Mouse (Mus musculus): Measurements from ENCODE around the gene Madcam1. TPM values are rescaled to one million over a fixed set of nuclear protein-coding genes. Genes with fewer than 3 reads are reported as not detected.
A peak's percentile ranks its signal among the peaks of the same experiment; 100 is the strongest.

Gene Madcam1
- polyA plus RNA-seq, 1 experiment from 2014 or later: 7.1 TPM

DNA sequence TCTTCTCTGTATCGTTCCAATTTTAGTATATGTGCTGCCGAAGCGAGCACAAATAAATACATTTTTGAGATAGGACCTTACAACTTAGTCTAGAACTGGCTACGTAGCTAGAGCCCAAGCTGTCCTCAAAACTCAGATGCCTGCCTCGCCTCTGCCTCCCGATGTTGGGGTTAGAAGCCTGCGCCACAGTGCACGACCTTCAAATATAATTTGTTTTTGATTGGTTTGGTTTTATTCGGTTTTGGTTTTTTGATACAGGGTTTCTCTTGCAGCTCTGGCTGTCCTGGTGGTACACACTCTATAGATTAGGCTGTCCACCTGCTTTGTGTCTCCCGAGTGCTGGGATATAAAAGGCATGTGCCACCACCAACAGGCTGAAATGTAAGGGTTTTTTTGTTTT, 39.2 kb downstream of the Madcam1 start:
- Histone ChIP-seq H3K36me3 (peaks cover 25% of the 10 kb centered on the region), H3K9me3 (no peaks in the 10 kb centered on the region), H3K4me2 (peak overlapping the region; percentile 98), H3K4me3 (replicated peaks) (peak overlapping the region; percentile 73), H3K4me1 (replicated peaks) (peaks cover 40% of the 10 kb centered on the region), H3K27me3 (no peaks in the 10 kb centered on the region), H3K27ac (peak overlapping the region; percentile 37; the same call in 1 of the 2 replicates), H3K9ac (replicated peaks) (no peak overlapping the region; the same call in 1 of the 2 replicates)
- ATAC-seq (ENCODE audit: insufficient number of reproducible peaks, insufficient read depth, low FRiP score, low TSS enrichment, low read depth): no peak
- 75% methylated on average over 10 of the region's 10 CpGs for WGBS

GRCm38 (mm10) chr10:79704065-79704969, 40.0 kb downstream of the Madcam1 start, which contains the start of gene Bsg:
Gene Bsg (plus strand): TSS chr10:79704491.
- Histone ChIP-seq H3K4me2 (peak within 1 kb of the TSS; percentile 98), H3K9me3 (no peaks in the 10 kb centered on the region), H3K36me3 (peaks cover 32% of the 10 kb centered on the region), H3K9ac (replicated peaks) (peak within 1 kb of the TSS; percentile 83), H3K4me3 (replicated peaks) (peak within 1 kb of the TSS; percentile 73), H3K27me3 (no peaks in the 10 kb centered on the region), H3K27ac (peak within 1 kb of the TSS; percentile 80), H3K4me1 (replicated peaks) (peaks cover 40% of the 10 kb centered on the region)
- ATAC-seq (ENCODE audit: insufficient number of reproducible peaks, insufficient read depth, low FRiP score, low TSS enrichment, low read depth): peak; percentile 94
- under 1% methylated on average over 65 of the region's 65 CpGs for WGBS

DNA sequence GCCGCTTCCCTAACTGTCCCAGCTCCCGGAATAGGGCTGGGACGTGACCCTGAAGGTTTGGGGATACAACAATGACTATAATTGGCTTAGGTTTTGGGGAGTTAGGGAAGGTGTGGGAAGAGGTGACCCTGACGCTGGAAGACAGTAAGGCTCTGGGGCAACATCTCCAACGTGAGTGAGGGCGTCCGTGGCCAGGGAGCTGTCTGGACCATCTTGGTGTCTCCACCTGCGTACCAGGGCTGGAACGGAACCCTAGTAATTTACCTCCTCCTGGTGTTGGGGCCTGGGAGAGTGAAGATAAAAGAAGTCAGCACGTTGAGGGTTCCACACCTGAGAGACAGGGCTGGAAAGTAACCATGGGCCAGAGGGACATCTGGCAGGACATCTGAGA, 40.6 kb downstream of the Madcam1 start:
- Histone ChIP-seq H3K27ac (no peak overlapping the region; the same call in 1 of the 2 replicates), H3K27me3 (no peaks in the 10 kb centered on the region), H3K4me1 (replicated peaks) (peaks cover 40% of the 10 kb centered on the region), H3K4me3 (replicated peaks) (peak overlapping the region; percentile 73), H3K9me3 (no peaks in the 10 kb centered on the region), H3K36me3 (peaks cover 39% of the 10 kb centered on the region), H3K4me2 (peak overlapping the region; percentile 98), H3K9ac (replicated peaks) (peak overlapping the region; percentile 83)
- 4% methylated on average over 10 of the region's 10 CpGs for WGBS
- ATAC-seq (ENCODE audit: insufficient number of reproducible peaks, insufficient read depth, low FRiP score, low TSS enrichment, low read depth): no peak

DNA sequence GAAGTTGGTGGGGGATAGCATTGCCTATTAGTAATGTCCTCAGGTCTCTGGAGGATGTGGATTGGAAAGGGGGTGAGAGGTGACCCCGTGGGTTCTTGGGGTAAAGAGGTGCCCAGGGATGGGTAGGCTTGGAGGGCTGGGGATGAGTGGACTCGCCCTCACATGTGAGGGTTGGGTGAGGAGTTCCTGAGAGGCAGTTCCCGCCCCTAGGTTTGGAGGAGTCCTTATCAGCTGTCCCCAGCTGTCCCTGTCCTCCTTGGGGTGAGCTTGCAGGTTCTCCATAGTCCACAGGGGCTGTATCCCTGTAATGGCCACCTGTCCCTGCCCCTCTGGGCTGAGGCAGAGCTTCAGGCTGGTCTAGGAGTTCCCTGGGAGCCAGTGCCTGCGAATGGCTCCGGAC, 41.6 kb downstream of the Madcam1 start:
- no peaks in the 10 kb centered on the region for H3K9me3 ChIP-seq
- no peaks in the 10 kb centered on the region for H3K27me3 ChIP-seq
- peak overlapping the region; percentile 83 for H3K9ac ChIP-seq (replicated peaks)
- peak overlapping the region; percentile 98 for H3K4me2 ChIP-seq
- H3K27ac ChIP-seq: no peak overlapping the region
- H3K36me3 ChIP-seq: peaks cover 49% of the 10 kb centered on the region
- 96% methylated on average over 5 of the region's 5 CpGs for WGBS
- H3K4me3 ChIP-seq (replicated peaks): peak overlapping the region; percentile 73
- no peak for ATAC-seq (ENCODE audit: insufficient number of reproducible peaks, insufficient read depth, low FRiP score, low TSS enrichment, low read depth)
- H3K4me1 ChIP-seq (replicated peaks): peaks cover 35% of the 10 kb centered on the region

- H3K4me3 ChIP-seq (replicated peaks): peak overlapping the region; percentile 73; the same call in 1 of the 2 replicates
These were observed 42.2 kb downstream of the Madcam1 start for GRCm38 (mm10) chr10:79706406-79707094.

DNA sequence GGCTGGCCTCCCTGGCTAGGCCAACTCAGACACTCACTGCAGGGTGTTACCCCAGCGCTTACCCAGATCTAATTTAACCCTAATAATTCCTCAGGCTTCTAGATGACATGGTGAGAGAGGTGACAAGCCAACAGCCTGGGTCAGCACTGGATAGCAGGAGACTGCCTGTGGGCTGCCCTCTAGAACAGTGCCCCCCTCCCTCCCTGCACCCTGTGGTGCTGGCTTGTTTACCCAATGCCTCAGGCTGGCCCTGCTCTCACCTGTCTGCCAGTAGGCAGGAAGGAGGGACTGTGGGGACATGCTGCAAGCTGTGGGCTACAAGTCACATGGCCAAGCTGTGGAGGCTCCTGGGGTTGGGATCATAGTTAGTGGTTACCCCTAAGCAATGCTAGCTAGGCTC, 42.8 kb downstream of the Madcam1 start:
- Histone ChIP-seq H3K4me1 (replicated peaks) (peaks cover 33% of the 10 kb centered on the region), H3K4me2 (peak overlapping the region; percentile 98; the same call in 1 of the 2 replicates), H3K27me3 (no peaks in the 10 kb centered on the region), H3K4me3 (replicated peaks) (no peak overlapping the region), H3K27ac (no peak overlapping the region), H3K36me3 (peaks cover 61% of the 10 kb centered on the region), H3K9me3 (no peaks in the 10 kb centered on the region), H3K9ac (replicated peaks) (no peak overlapping the region)
- ATAC-seq (ENCODE audit: insufficient number of reproducible peaks, insufficient read depth, low FRiP score, low TSS enrichment, low read depth): no peak
- WGBS: 86% methylated on average over 1 of the region's 1 CpGs

More at GRCm38 (mm10) chr10:79706406-79707094, 42.2 kb downstream of the Madcam1 start:
- Histone ChIP-seq H3K36me3 (peaks cover 55% of the 10 kb centered on the region), H3K27ac (no peak overlapping the region), H3K9me3 (no peaks in the 10 kb centered on the region), H3K9ac (replicated peaks) (peak overlapping the region; percentile 83), H3K27me3 (no peaks in the 10 kb centered on the region), H3K4me1 (replicated peaks) (peaks cover 33% of the 10 kb centered on the region), H3K4me2 (peak overlapping the region; percentile 98)
- 82% methylated on average over 5 of the region's 5 CpGs for WGBS
- ATAC-seq (ENCODE audit: insufficient number of reproducible peaks, insufficient read depth, low FRiP score, low TSS enrichment, low read depth): no peak

GRCm38 (mm10) chr10:79707759-79708158, 43.4 kb downstream of the Madcam1 start:
- no peak overlapping the region for H3K9ac ChIP-seq (replicated peaks)
- H3K9me3 ChIP-seq: no peaks in the 10 kb centered on the region
- H3K27me3 ChIP-seq: 0 out of 2 replicates have a peak, but pooled peaks cover 3% of the 10 kb centered on the region
- peak overlapping the region; percentile 20 for H3K4me2 ChIP-seq
- H3K4me3 ChIP-seq (replicated peaks): no peak overlapping the region
- WGBS: 70% methylated on average over 4 of the region's 4 CpGs
- ATAC-seq (ENCODE audit: insufficient number of reproducible peaks, insufficient read depth, low FRiP score, low TSS enrichment, low read depth): no peak
- H3K36me3 ChIP-seq: peaks cover 66% of the 10 kb centered on the region
- H3K27ac ChIP-seq: no peak overlapping the region
- H3K4me1 ChIP-seq (replicated peaks): peaks cover 33% of the 10 kb centered on the region

- WGBS: 91% methylated on average over 21 of the region's 21 CpGs
These were observed 44.3 kb downstream of the Madcam1 start for GRCm38 (mm10) chr10:79708668-79709067.

GRCm38 (mm10) chr10:79709307-79709706, 44.9 kb downstream of the Madcam1 start:
- H3K4me2 ChIP-seq: no peak overlapping the region
- H3K4me3 ChIP-seq (replicated peaks): no peak overlapping the region
- H3K36me3 ChIP-seq: peaks cover 66% of the 10 kb centered on the region
- 86% methylated on average over 7 of the region's 7 CpGs for WGBS
- H3K27ac ChIP-seq: no peak overlapping the region
- H3K4me1 ChIP-seq (replicated peaks): peaks cover 33% of the 10 kb centered on the region
- no peak for ATAC-seq (ENCODE audit: insufficient number of reproducible peaks, insufficient read depth, low FRiP score, low TSS enrichment, low read depth)
- H3K9me3 ChIP-seq: no peaks in the 10 kb centered on the region
- peaks cover 16% of the 10 kb centered on the region for H3K27me3 ChIP-seq
- no peak overlapping the region for H3K9ac ChIP-seq (replicated peaks)

More at GRCm38 (mm10) chr10:79708668-79709067, 44.3 kb downstream of the Madcam1 start:
- Histone ChIP-seq H3K4me3 (replicated peaks) (no peak overlapping the region), H3K27ac (no peak overlapping the region), H3K27me3 (peaks cover 10% of the 10 kb centered on the region; the same call in 1 of the 2 replicates), H3K9ac (replicated peaks) (no peak overlapping the region), H3K9me3 (no peaks in the 10 kb centered on the region), H3K4me1 (replicated peaks) (peaks cover 33% of the 10 kb centered on the region), H3K36me3 (peaks cover 66% of the 10 kb centered on the region), H3K4me2 (no peak overlapping the region)
- ATAC-seq (ENCODE audit: insufficient number of reproducible peaks, insufficient read depth, low FRiP score, low TSS enrichment, low read depth): no peak

DNA sequence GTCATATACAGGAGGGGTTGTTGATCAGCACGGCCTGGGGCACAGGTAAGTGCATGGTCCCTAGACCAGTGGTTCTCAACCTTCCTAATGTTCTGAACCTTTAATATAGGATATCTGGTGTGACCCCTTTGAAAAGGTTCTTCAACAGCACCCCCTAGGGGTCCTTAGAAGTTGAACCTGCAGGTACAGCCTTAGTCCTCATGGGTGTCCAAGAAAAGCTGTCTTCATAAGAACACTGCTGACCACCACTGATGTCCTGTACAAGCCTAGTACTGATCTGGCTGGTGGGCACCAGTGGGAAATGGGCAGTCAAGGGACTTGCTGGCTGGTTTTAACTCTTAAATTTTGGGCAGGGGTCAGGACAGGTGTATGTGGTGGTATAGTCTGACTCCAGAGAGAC, 47.7 kb downstream of the Madcam1 start:
- ATAC-seq (ENCODE audit: insufficient number of reproducible peaks, insufficient read depth, low FRiP score, low TSS enrichment, low read depth): peak; percentile 27; the same call in 1 of the 2 replicates
- H3K9me3 ChIP-seq: no peaks in the 10 kb centered on the region
- no peak overlapping the region for H3K4me3 ChIP-seq (replicated peaks)
- peaks cover 20% of the 10 kb centered on the region for H3K4me1 ChIP-seq (replicated peaks)
- H3K27ac ChIP-seq: no peak overlapping the region
- peaks cover 56% of the 10 kb centered on the region for H3K36me3 ChIP-seq
- H3K27me3 ChIP-seq: peaks cover 43% of the 10 kb centered on the region
- WGBS: 81% methylated on average over 1 of the region's 1 CpGs
- H3K9ac ChIP-seq (replicated peaks): no peak overlapping the region
- H3K4me2 ChIP-seq: no peak overlapping the region
